Mouse (Mus musculus) hindbrain, embryonic 12.5 days (tissue): ENCODE results near the gene Scamp1. TPM values are rescaled to one million over a fixed set of nuclear protein-coding genes. Genes with fewer than 3 reads are reported as not detected.

ENCODE experiments used
- ATAC-seq: fragments of 200-750 bp; cut with Nextera tagmentation; 2 replicates; pipeline ENCODE4 v1.8.0; 2017; ENCODE audit warnings: moderate TSS enrichment; ENCODE audit not compliant: low FRiP score
- H3K27ac ChIP-seq: fragments of 300-500 bp; sonication (generic); 2 replicates; pipeline ENCODE4 v1.5.1; 2016; ENCODE audit warnings: mild to moderate bottlenecking
- H3K27me3 ChIP-seq: fragments of 300-500 bp; sonication (generic); 2 replicates; pipeline ENCODE4 v1.6.1; 2016; ENCODE audit warnings: mild to moderate bottlenecking
- H3K36me3 ChIP-seq: fragments of 300-500 bp; sonication (generic); 2 replicates; pipeline ENCODE4 v1.6.1; 2016; ENCODE audit warnings: mild to moderate bottlenecking
- H3K4me1 ChIP-seq: fragments of 300-500 bp; sonication (generic); 2 replicates; pipeline ENCODE4 v1.6.1; 2016
- H3K4me2 ChIP-seq: fragments of 300-500 bp; sonication (generic); replicated peaks from 2 replicates; pipeline ENCODE4 v1.6.1; 2016; ENCODE audit warnings: mild to moderate bottlenecking
- H3K4me3 ChIP-seq: fragments of 300-500 bp; sonication (generic); 2 replicates; pipeline ENCODE4 v1.5.1; 2016; ENCODE audit warnings: mild to moderate bottlenecking
- H3K9ac ChIP-seq: fragments of 300-500 bp; sonication (generic); 2 replicates; pipeline ENCODE4 v1.6.1; 2016; ENCODE audit warnings: mild to moderate bottlenecking, moderate library complexity
- H3K9me3 ChIP-seq: fragments of 300-500 bp; sonication (generic); replicated peaks from 2 replicates; pipeline ENCODE4 v1.6.1; 2016; ENCODE audit warnings: mild to moderate bottlenecking
- WGBS: fragments of 180-500 bp; shearing (Covaris S2); methylation state at CpG from one replicate; pipeline ENCODE4 v1.1.7; 2016; 5-methylcytosine and 5-hydroxymethylcytosine counted together
- polyA plus RNA-seq: library from polyadenylated mRNA; unstranded; fragments of >200 nt; fragmentation: Nextera tagmentation; extraction: Ambion mirVana; gene quantifications from 2 replicates; pipeline ENCODE4 v1.2.1, GENCODE M21; 2016

Gene Scamp1
- polyA plus RNA-seq, 1 experiment from 2014 or later: 78.4 TPM

- Histone ChIP-seq H3K27me3 (no peaks in the 10 kb centered on the region), H3K36me3 (no peaks in the 10 kb centered on the region), H3K4me1 (peaks cover 8% of the 10 kb centered on the region; the same call in 1 of the 2 replicates), H3K27ac (no peak overlapping the region), H3K4me2 (no peak overlapping the region), H3K9me3 (no peaks in the 10 kb centered on the region), H3K9ac (no peak overlapping the region), H3K4me3 (no peak overlapping the region)
- no peak for ATAC-seq
- 93% methylated on average over 6 of the region's 6 CpGs for WGBS
Observed at GRCm38 (mm10) chr13:94266530-94266929, 19.1 kb downstream of the Scamp1 start.

DNA sequence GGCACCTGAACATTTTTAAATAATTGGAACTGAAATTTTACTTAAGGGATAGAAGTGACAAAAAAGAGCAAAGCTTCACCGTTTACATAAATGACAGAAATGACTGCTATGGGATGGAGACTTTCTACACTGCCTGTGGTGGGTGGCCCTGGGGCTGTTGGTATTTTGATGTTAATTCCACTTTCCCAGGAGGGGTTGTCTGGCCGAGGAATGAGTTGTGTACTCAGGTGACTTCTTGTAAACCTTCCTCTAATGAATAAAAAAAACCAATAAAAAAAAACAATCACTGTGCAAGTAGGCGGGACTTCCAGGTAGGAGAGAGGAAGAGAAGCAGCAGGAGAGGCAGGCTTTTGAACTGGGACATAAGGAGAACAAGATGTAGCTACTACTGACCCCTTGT is 20.4 kb downstream of the Scamp1 start:
- Histone ChIP-seq H3K27me3 (no peaks in the 10 kb centered on the region), H3K9ac (no peak overlapping the region), H3K4me2 (no peak overlapping the region), H3K4me3 (no peak overlapping the region), H3K4me1 (peaks cover 8% of the 10 kb centered on the region; the same call in 1 of the 2 replicates), H3K9me3 (no peaks in the 10 kb centered on the region), H3K27ac (no peak overlapping the region), H3K36me3 (no peaks in the 10 kb centered on the region)
- WGBS: 65% methylated on average over 3 of the region's 3 CpGs
- ATAC-seq: no peak

- H3K4me1 ChIP-seq: peaks cover 8% of the 10 kb centered on the region; the same call in 1 of the 2 replicates
Observed at GRCm38 (mm10) chr13:94263943-94264342, 21.7 kb downstream of the Scamp1 start.

DNA sequence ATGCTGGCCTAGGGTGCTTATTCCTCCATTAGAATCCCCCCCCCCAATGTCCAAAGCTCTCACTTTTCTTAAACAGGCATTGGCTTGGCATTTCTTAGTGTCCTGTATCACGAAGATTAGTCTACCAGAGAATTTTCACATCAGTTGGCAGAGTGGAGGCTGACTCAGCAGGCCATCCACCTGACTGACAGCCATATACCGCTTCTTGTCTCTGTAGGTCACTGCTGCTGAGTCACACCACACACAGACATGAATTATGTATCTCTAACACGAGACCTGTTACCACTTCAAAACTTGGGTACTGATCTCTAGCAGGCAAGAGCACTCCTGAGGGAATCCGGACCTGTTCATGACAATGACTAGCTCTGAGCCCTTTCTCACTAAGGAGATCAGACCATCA is 23.1 kb downstream of the Scamp1 start:
- no peak overlapping the region for H3K9ac ChIP-seq
- H3K4me2 ChIP-seq: no peak overlapping the region
- H3K4me1 ChIP-seq: no peaks in the 10 kb centered on the region
- WGBS: 80% methylated on average over 4 of the region's 4 CpGs
- no peak overlapping the region for H3K27ac ChIP-seq
- no peak overlapping the region for H3K4me3 ChIP-seq
- H3K27me3 ChIP-seq: no peaks in the 10 kb centered on the region
- no peaks in the 10 kb centered on the region for H3K9me3 ChIP-seq
- H3K36me3 ChIP-seq: no peaks in the 10 kb centered on the region
- no peak for ATAC-seq

More at GRCm38 (mm10) chr13:94263943-94264342, 21.7 kb downstream of the Scamp1 start:
- no peak overlapping the region for H3K27ac ChIP-seq
- H3K4me2 ChIP-seq: no peak overlapping the region
- H3K9ac ChIP-seq: no peak overlapping the region
- H3K4me3 ChIP-seq: no peak overlapping the region
- H3K27me3 ChIP-seq: no peaks in the 10 kb centered on the region
- ATAC-seq: no peak
- no peaks in the 10 kb centered on the region for H3K9me3 ChIP-seq
- H3K36me3 ChIP-seq: no peaks in the 10 kb centered on the region
- 87% methylated on average over 5 of the region's 5 CpGs for WGBS

- Histone ChIP-seq H3K27me3 (no peaks in the 10 kb centered on the region), H3K27ac (no peak overlapping the region), H3K9ac (no peak overlapping the region), H3K4me2 (no peak overlapping the region), H3K9me3 (no peaks in the 10 kb centered on the region), H3K4me3 (no peak overlapping the region), H3K4me1 (no peaks in the 10 kb centered on the region), H3K36me3 (no peaks in the 10 kb centered on the region)
- no peak for ATAC-seq
- WGBS: 77% methylated on average over 6 of the region's 6 CpGs
Observed at GRCm38 (mm10) chr13:94261624-94262023, 24.0 kb downstream of the Scamp1 start.

DNA sequence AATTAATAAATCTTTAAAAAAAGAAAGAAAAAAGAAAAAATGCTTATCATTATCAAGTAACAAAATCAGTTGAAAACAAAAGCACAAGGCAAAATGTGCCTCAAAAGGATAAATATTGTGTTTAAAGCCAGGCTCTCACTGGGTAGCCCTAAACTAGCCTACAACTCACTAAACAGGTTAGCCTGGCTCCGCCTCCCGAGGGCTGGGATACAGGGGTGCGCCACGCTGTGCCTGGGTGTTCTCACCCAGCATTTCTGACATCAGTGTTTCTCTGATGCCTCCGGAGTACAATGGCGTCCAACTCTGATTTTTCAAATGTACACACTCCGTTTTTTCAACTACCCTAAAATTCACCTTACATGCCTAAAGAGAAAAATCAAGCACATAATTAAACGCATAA is 24.7 kb downstream of the Scamp1 start:
- H3K36me3 ChIP-seq: no peaks in the 10 kb centered on the region
- H3K4me1 ChIP-seq: no peaks in the 10 kb centered on the region
- no peak overlapping the region for H3K27ac ChIP-seq
- no peak overlapping the region for H3K9ac ChIP-seq
- H3K4me3 ChIP-seq: no peak overlapping the region
- WGBS: 84% methylated on average over 8 of the region's 8 CpGs
- H3K9me3 ChIP-seq: no peaks in the 10 kb centered on the region
- no peaks in the 10 kb centered on the region for H3K27me3 ChIP-seq
- ATAC-seq: no peak
- no peak overlapping the region for H3K4me2 ChIP-seq

- H3K4me3 ChIP-seq: no peak overlapping the region
- H3K4me1 ChIP-seq: no peaks in the 10 kb centered on the region
- H3K36me3 ChIP-seq: no peaks in the 10 kb centered on the region
- WGBS: 86% methylated on average over 5 of the region's 5 CpGs
- H3K27me3 ChIP-seq: no peaks in the 10 kb centered on the region
- no peak for ATAC-seq
- H3K9me3 ChIP-seq: no peaks in the 10 kb centered on the region
- no peak overlapping the region for H3K9ac ChIP-seq
- no peak overlapping the region for H3K4me2 ChIP-seq
- H3K27ac ChIP-seq: no peak overlapping the region
Observed at GRCm38 (mm10) chr13:94259210-94259609, 26.4 kb downstream of the Scamp1 start.

GRCm38 (mm10) chr13:94258530-94258929 is 27.1 kb downstream of the Scamp1 start:
- H3K4me3 ChIP-seq: no peak overlapping the region
- H3K27me3 ChIP-seq: no peaks in the 10 kb centered on the region
- no peaks in the 10 kb centered on the region for H3K4me1 ChIP-seq
- no peaks in the 10 kb centered on the region for H3K9me3 ChIP-seq
- ATAC-seq: no peak
- WGBS: 91% methylated on average over 6 of the region's 6 CpGs
- no peak overlapping the region for H3K9ac ChIP-seq
- H3K36me3 ChIP-seq: no peaks in the 10 kb centered on the region
- H3K27ac ChIP-seq: no peak overlapping the region
- no peak overlapping the region for H3K4me2 ChIP-seq

DNA sequence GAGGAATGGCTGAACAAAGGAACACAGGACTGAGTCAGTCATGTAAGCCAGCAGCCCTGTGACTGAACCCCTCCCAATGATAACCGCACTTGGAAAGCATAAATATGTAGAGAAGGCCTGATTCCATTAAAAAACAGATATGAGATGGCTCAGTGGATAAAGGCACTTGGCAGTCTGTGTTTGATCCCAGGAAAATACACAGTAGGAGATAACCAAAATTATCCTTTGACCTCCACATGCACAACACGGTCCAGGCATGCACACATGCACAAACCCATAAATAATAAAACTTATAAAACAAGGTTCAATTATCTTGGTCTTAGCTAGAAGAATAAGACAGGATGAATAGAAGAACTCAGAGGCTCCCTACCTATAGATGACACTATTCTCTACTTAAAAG is 27.9 kb downstream of the Scamp1 start:
- Histone ChIP-seq H3K9ac (no peak overlapping the region), H3K27ac (no peak overlapping the region), H3K4me1 (no peaks in the 10 kb centered on the region), H3K36me3 (no peaks in the 10 kb centered on the region), H3K4me2 (no peak overlapping the region), H3K4me3 (no peak overlapping the region), H3K27me3 (no peaks in the 10 kb centered on the region), H3K9me3 (no peaks in the 10 kb centered on the region)
- 80% methylated on average over 2 of the region's 2 CpGs for WGBS
- no peak for ATAC-seq

- no peak overlapping the region for H3K4me3 ChIP-seq
- 100% methylated on average over 2 of the region's 2 CpGs for WGBS
- H3K27me3 ChIP-seq: no peaks in the 10 kb centered on the region
- H3K36me3 ChIP-seq: no peaks in the 10 kb centered on the region
- ATAC-seq: no peak
- no peaks in the 10 kb centered on the region for H3K4me1 ChIP-seq
- H3K4me2 ChIP-seq: no peak overlapping the region
- H3K27ac ChIP-seq: no peak overlapping the region
- no peaks in the 10 kb centered on the region for H3K9me3 ChIP-seq
- no peak overlapping the region for H3K9ac ChIP-seq
Observed at GRCm38 (mm10) chr13:94255176-94255575, 30.5 kb downstream of the Scamp1 start.

- Histone ChIP-seq H3K4me1 (no peaks in the 10 kb centered on the region), H3K4me3 (no peak overlapping the region), H3K9ac (no peak overlapping the region), H3K36me3 (no peaks in the 10 kb centered on the region), H3K4me2 (no peak overlapping the region), H3K9me3 (no peaks in the 10 kb centered on the region), H3K27me3 (no peaks in the 10 kb centered on the region), H3K27ac (no peak overlapping the region)
- WGBS: 87% methylated on average over 3 of the region's 3 CpGs
- ATAC-seq: no peak
Observed at GRCm38 (mm10) chr13:94254286-94254685, 31.4 kb downstream of the Scamp1 start.

DNA sequence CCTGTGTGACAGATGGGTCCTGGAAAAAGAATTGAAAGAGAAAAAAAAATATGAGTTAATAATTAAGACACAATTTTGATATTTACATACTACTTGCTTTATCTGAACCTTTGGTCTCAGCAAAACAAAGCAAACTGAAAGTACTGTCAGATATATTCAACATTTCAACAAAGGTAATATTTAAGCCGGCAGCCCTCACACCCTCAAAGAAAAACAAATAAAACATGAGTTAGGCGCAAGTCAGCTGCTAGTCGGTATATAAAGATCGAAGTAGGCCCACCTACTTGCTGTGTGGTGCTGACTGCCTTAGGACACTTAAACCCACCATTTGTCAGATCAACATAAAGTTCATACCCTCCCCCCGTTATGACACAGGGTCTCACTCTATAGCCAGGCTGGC is 32.6 kb downstream of the Scamp1 start:
- no peak overlapping the region for H3K27ac ChIP-seq
- H3K4me3 ChIP-seq: no peak overlapping the region
- H3K4me2 ChIP-seq: no peak overlapping the region
- no peak overlapping the region for H3K9ac ChIP-seq
- no peaks in the 10 kb centered on the region for H3K4me1 ChIP-seq
- 88% methylated on average over 5 of the region's 5 CpGs for WGBS
- ATAC-seq: no peak
- no peaks in the 10 kb centered on the region for H3K36me3 ChIP-seq
- H3K9me3 ChIP-seq: no peaks in the 10 kb centered on the region
- no peaks in the 10 kb centered on the region for H3K27me3 ChIP-seq

DNA sequence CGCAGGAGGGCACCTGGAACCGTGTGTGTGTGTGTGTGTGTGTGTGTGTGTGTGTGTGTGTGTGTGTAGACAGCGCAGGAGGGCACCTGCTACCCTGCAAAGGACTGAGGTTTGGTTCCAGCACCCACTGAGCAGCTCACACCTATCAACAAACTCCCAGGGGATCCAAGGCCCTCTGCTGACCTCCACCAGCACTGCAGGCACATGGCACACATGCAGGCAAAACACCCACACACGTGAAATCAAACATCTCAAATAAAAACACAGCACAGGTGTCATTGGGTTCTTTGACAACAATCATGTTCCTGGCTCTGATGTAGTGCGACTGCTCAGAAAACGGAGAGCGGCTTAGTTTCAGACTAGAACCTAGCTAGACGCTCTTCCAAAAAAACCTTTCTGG is 34.9 kb downstream of the Scamp1 start:
- Histone ChIP-seq H3K9ac (no peak overlapping the region), H3K4me2 (no peak overlapping the region), H3K36me3 (no peaks in the 10 kb centered on the region), H3K27ac (no peak overlapping the region), H3K27me3 (no peaks in the 10 kb centered on the region), H3K4me3 (no peak overlapping the region), H3K9me3 (no peaks in the 10 kb centered on the region), H3K4me1 (no peaks in the 10 kb centered on the region)
- no peak for ATAC-seq
- WGBS: 89% methylated on average over 5 of the region's 8 CpGs
